Mouse (Mus musculus) neural tube, embryonic 15.5 days (tissue): ENCODE measurements around the gene Plk3. TPM values are rescaled to one million over a fixed set of nuclear protein-coding genes. Genes with fewer than 3 reads are reported as not detected.
A peak's percentile ranks its signal among the peaks of the same experiment; 100 is the strongest.

Source experiments
- ATAC-seq: fragments of 200-750 bp; cut with Nextera tagmentation; 2 replicates; pipeline ENCODE4 v1.8.0; 2017; ENCODE audit warnings: mild to moderate bottlenecking, moderate TSS enrichment, moderate library complexity; ENCODE audit not compliant: low FRiP score
- H3K27ac ChIP-seq: fragments of 300-500 bp; sonication (generic); replicated peaks from 2 replicates; pipeline ENCODE4 v1.5.1; 2015; ENCODE audit warnings: mild to moderate bottlenecking, inconsistent platforms
- H3K27me3 ChIP-seq: fragments of 300-500 bp; sonication (generic); replicated peaks from 2 replicates; pipeline ENCODE4 v1.6.1; 2015; ENCODE audit warnings: inconsistent platforms
- H3K36me3 ChIP-seq: fragments of 300-500 bp; sonication (generic); 2 replicates; pipeline ENCODE4 v1.6.1; 2015; ENCODE audit warnings: inconsistent platforms
- H3K4me1 ChIP-seq: fragments of 300-500 bp; sonication (generic); 2 replicates; pipeline ENCODE4 v1.6.1; 2015; ENCODE audit warnings: inconsistent platforms
- H3K4me2 ChIP-seq: fragments of 300-500 bp; sonication (generic); 2 replicates; pipeline ENCODE4 v1.6.1; 2015; ENCODE audit warnings: inconsistent platforms, mild to moderate bottlenecking, moderate library complexity
- H3K4me3 ChIP-seq: fragments of 300-500 bp; sonication (generic); replicated peaks from 2 replicates; pipeline ENCODE4 v1.5.1; 2015; ENCODE audit warnings: mild to moderate bottlenecking, inconsistent platforms
- H3K9ac ChIP-seq: fragments of 300-500 bp; sonication (generic); replicated peaks from 2 replicates; pipeline ENCODE4 v1.6.1; 2015; ENCODE audit warnings: mild to moderate bottlenecking, inconsistent platforms
- H3K9me3 ChIP-seq: fragments of 300-500 bp; sonication (generic); replicated peaks from 2 replicates; pipeline ENCODE4 v1.6.1; 2016; ENCODE audit warnings: inconsistent platforms
- WGBS: fragments of 180-500 bp; shearing (Covaris S2); methylation state at CpG from one replicate; pipeline ENCODE4 v1.1.7; 2015; ENCODE audit warnings: mixed read lengths; 5-methylcytosine and 5-hydroxymethylcytosine counted together
- microRNA-seq: library from miRNA; unstranded; fragments of <30 nt; microRNA quantifications from one replicate; pipeline ENCODE4, GENCODE M21; 2017
- polyA plus RNA-seq: library from polyadenylated mRNA; unstranded; fragments of >200 nt; fragmentation: Nextera tagmentation; extraction: Ambion mirVana; gene quantifications from 2 replicates; pipeline ENCODE4 v1.2.1, GENCODE M21; 2015

Gene Plk3
- polyA plus RNA-seq, 1 experiment from 2014 or later: 22.5 TPM

- Histone ChIP-seq H3K9me3 (no peaks in the 10 kb centered on the region), H3K4me1 (peaks cover 30% of the 10 kb centered on the region), H3K4me3 (peak within 1 kb of the TSS; percentile 76), H3K36me3 (peaks cover 3% of the 10 kb centered on the region; the same call in 1 of the 2 replicates), H3K27me3 (no peaks in the 10 kb centered on the region), H3K9ac (peak within 1 kb of the TSS; percentile 68), H3K27ac (peak within 1 kb of the TSS; percentile 79), H3K4me2 (peak within 1 kb of the TSS; percentile 94)
- under 1% methylated on average over 49 of the region's 50 CpGs for WGBS
- ATAC-seq: peak; percentile 90
These were observed 38.0 kb downstream of the Plk3 start, which contains the start of gene Ptch2 for GRCm38 (mm10) chr4:117095551-117096452. Ptch2 (plus strand) TSS chr4:117096075.

- H3K9me3 ChIP-seq: no peaks in the 10 kb centered on the region
These were observed 39.0 kb downstream of the Plk3 start for GRCm38 (mm10) chr4:117094626-117095361.

GRCm38 (mm10) chr4:117090586-117090985 lies 43.2 kb downstream of the Plk3 start:
- H3K36me3 ChIP-seq: peaks cover 15% of the 10 kb centered on the region
- no peak overlapping the region for H3K9ac ChIP-seq
- no peak overlapping the region for H3K4me2 ChIP-seq
- no peak overlapping the region for H3K27ac ChIP-seq
- no peaks in the 10 kb centered on the region for H3K9me3 ChIP-seq
- no peak for ATAC-seq
- peaks cover 3% of the 10 kb centered on the region for H3K4me1 ChIP-seq
- H3K4me3 ChIP-seq: no peak overlapping the region
- H3K27me3 ChIP-seq: no peaks in the 10 kb centered on the region
- 77% methylated on average over 7 of the region's 7 CpGs for WGBS

More at GRCm38 (mm10) chr4:117094626-117095361, 39.0 kb downstream of the Plk3 start:
- Histone ChIP-seq H3K27me3 (no peaks in the 10 kb centered on the region), H3K27ac (no peak overlapping the region), H3K36me3 (no peaks in the 10 kb centered on the region), H3K4me3 (no peak overlapping the region), H3K9ac (no peak overlapping the region), H3K4me2 (no peak overlapping the region), H3K4me1 (peaks cover 30% of the 10 kb centered on the region)
- 83% methylated on average over 3 of the region's 3 CpGs for WGBS
- no peak for ATAC-seq

GRCm38 (mm10) chr4:117087948-117088640 lies 45.7 kb downstream of the Plk3 start:
- Histone ChIP-seq H3K4me3 (no peak overlapping the region), H3K9ac (no peak overlapping the region), H3K36me3 (peaks cover 24% of the 10 kb centered on the region), H3K27ac (no peak overlapping the region), H3K4me1 (no peaks in the 10 kb centered on the region), H3K4me2 (no peak overlapping the region), H3K27me3 (no peaks in the 10 kb centered on the region), H3K9me3 (no peaks in the 10 kb centered on the region)
- ATAC-seq: no peak
- 61% methylated on average over 7 of the region's 7 CpGs for WGBS

Small RNA genes within 50 kb of the gene (microRNA-seq; reads per million reads assigned to microRNA genes)
- not detected for gene Gm22398

Other genes with a start within 250 kb of the Plk3 start
- 57.2 and 62.7 TPM in 2 replicates for gene Urod, start 139.6 kb downstream of the Plk3 start, polyA plus RNA-seq
- gene Hectd3, start 138.6 kb downstream of the Plk3 start, polyA plus RNA-seq: 22.4 and 24.9 TPM in 2 replicates
- 46.1 and 49.1 TPM in 2 replicates for gene Eif2b3, start 114.6 kb downstream of the Plk3 start, polyA plus RNA-seq
- gene Ptch2, start 37.9 kb downstream of the Plk3 start, polyA plus RNA-seq: 6.9 and 7.1 TPM in 2 replicates
- 4.7 and 5.5 TPM in 2 replicates for gene Btbd19, start 8.2 kb downstream of the Plk3 start, polyA plus RNA-seq
- not detected in 2 replicates for gene Tctex1d4, start 7.2 kb downstream of the Plk3 start, polyA plus RNA-seq
- 530 and 610 TPM in 2 replicates for gene Rps8, start 22.3 kb upstream of the Plk3 start, polyA plus RNA-seq
- gene Kif2c, start 48.7 kb upstream of the Plk3 start, polyA plus RNA-seq: 6.8 and 17.1 TPM in 2 replicates
- 6.3 and 8.7 TPM in 2 replicates for gene Tmem53, start 118.0 kb upstream of the Plk3 start, polyA plus RNA-seq
- gene Armh1, start 118.2 kb upstream of the Plk3 start, polyA plus RNA-seq: 1.4 and 1.5 TPM in 2 replicates